Mouse (Mus musculus) heart, adult 8-10 months (tissue): Measurements from ENCODE around the gene Kmt5a. TPM values are rescaled to one million over a fixed set of nuclear protein-coding genes. Genes with fewer than 3 reads are reported as not detected.

Experiments used
- DNase-seq: peaks from one replicate; pipeline ENCODE4 v3.0.0; 2022; ENCODE audit warnings: low spot score
- total RNA-seq, 4 experiments: library from RNA; stranded (reverse); gene quantifications; 2 replicates each; pipeline ENCODE4 v1.2.4; 2022

The Kmt5a gene
- 100 to 1,000 TPM; 197 to 262 (median 216) TPM for total RNA-seq

- DNase-seq, result peak; percentile 95
Measured at GRCm38 (mm10) chr5:124439447-124440093, at the start of gene Kmt5a. Gene Kmt5a, plus strand, starts transcription at chr5:124439930.

- DNase-seq, result no peak
Measured at GRCm38 (mm10) chr5:124392412-124392811, 47.3 kb upstream of the Kmt5a start.

DNA sequence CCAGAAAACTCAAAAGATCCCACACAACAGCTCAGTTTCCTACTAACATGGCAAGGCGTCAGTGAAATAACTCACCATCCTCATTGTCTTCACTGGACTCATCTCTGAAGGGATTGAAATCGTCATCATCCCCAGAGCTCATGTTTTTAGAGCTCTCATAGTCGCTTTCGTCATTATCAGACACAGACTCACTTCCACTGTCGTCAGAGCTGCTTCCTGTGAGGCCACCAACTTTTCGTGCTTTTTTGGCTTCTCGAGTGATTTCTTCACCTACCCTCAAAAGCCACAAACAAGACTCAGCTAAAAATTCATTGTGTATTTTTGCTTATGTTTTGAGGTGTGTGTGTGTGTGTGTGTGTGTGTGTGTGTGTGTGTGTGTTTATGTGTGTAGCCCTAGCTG lies 46.0 kb upstream of the Kmt5a start:
- DNase-seq, result no peak

- no peak for DNase-seq
Measured at GRCm38 (mm10) chr5:124410808-124411207, 28.9 kb upstream of the Kmt5a start.

DNA sequence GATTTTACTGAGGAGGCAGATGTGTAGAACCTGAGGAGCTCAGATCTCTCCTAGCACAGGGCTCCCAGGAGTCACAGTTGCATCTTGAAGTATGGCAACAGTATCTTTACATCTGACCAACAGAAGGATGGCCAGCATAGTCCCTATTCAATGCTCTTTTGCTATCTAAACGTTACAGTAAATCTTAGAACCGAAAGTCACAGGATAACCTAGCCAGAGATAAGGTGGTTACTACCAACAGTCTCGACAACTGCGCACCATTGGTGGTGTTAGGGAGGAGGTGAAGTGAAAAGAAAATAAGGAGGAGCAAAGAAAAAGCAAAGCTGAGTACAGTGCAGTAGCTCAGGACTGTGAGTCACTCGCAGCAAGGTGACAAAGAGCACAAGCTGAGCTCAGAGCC lies 27.6 kb upstream of the Kmt5a start:
- DNase-seq, result no peak

DNA sequence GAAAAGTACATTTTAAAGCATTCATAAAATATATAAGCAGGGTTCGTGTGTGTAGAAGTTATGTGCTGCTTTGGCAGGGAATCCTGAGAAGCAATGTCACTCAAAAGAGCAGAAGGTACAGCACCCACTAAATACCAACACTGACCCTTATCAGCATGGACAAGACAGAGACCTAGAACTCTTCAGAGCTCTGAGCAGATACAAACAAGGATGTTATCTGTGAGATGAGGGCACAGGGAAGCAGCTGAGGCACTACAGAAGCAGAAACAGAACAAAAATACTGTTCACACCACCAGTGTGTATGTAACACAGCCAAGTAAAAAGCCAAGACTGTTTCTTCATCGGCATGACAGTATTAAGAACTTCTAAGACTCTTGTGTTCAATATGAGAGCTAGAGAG lies 20.8 kb upstream of the Kmt5a start:
- no peak for DNase-seq

- no peak for DNase-seq
Measured at GRCm38 (mm10) chr5:124421786-124422185, 17.9 kb upstream of the Kmt5a start.

DNA sequence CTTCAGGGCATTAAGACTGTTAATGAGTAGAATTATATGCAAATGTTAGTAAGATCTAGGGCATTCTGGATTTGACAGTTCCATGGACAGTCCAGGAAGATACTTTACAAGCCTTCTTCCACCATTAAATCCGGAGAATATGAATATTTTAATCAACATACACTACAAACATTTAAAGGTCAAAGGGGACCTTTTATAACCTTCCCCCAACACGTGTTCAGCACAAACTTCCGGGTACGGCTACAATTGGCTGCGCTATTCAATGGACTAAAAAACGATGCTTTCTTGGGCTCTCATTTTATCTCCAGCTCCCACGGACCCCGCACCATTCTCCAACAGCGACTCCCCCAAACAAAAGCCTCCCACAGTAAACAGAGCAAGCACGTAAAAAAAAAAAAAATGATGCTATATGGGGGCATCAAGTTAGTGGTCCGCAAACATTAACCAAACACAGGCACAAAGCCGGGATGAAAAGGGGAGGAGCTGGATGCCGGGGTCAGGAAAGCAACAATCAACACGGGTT lies 15.5 kb upstream of the Kmt5a start:
- DNase-seq, result no peak

DNA sequence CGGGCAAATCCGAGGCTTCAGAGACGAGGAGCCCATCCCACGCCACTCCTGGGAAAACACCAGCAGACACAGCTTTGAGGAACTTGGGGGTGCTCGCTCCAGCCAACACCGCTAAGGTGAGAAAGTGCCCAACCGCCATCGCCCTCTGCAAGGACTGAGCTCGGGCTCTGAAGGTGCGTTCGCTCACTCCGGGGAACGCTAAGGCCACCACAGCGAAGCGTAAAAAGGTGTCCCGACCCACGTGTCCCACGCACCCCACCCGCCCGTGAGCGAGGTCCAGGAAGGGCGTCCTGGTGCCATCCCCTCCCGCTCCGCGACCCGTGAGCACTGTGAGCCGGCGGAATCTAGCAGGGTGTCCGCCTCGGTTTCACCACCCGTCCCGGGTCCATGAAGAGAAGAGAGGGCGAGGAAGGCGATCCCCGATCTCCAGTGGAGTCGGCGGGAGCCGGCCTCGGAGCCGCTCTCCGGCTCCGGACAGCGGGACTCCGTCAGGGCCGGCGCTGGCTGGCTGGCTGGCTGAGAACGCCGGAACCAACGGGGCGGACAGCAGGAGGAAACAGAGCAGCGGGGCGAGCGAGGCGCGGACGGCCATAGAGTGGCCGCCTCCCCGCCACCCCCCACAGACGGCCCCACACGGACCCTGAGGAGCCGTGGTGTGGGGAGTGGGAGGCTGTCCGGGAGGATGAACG lies 14.9 kb upstream of the Kmt5a start:
- DNase-seq, result peak; percentile 19

DNA sequence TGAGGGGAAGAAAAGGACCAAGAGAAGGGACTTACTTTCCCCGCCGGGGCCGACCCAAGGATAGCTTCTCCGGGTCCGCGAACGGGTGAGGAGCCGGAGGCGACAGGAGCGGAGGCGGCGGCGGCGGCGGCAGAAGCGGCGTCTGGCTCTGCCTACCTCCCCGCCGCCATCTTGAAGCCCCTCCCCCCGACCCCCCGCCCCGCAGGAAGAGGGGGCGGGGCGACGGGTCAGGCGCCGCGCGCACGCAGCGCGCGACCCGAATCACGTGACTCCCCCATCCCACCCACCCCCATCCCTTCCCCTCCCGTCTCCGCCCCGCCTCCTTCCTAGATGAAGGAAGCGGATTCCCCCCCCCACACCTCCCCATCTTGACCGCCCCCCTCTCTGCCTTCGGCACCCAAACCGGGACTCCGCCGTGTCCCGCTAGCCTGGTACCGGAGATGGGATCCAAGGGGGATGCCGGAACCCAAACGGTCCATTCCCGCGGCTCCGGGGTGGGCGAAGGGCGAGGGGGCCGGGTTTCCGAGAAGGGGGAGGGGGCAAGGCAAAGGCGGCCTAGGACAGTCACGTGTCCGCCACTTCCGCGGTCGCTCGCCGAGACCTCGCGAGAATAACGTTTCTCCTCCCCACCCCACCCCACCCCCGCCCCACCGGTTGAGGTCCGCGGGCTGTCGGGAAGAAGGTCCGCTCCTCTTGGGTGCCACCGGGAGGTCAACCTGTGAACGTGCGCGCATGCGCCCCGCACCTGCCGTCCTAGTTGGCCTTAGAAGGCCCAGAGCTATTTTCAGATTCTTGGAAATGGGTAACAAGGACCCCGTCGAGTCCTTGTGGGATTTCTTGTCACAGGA lies 14.1 kb upstream of the Kmt5a start, which contains the start of gene Sbno1:
Gene Sbno1, minus strand, starts transcription at position 590 of the 848 bp plus-strand sequence.
- peak; percentile 92 for DNase-seq

DNA sequence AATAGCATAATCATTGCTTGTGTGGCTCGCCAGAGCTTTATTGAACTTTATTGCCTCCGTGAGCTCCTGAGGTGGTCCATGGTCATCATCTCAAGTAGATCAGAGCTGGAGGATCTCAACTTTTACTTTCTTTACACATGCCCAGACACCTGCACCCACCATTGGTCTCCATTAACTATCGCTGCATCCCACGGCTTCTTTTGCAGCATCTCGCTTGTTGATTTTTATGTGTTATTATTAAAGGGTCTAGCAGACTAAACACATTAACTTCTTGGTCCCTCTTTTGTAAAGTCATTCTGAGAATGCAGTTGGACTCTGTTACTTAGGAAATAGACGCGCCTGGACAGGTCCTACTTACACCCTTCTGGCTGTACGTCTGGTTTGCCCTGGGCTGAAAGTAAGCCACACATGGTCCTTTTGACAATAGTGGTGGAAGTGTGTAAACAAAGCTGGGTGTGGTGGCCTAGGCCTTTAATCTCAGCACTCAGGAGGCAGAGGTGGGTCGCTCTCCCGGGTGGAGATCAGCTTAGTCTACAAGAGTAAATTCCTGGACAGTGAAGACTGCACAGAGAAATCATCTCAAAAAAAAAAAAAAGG lies 13.2 kb upstream of the Kmt5a start:
- DNase-seq, result no peak

DNA sequence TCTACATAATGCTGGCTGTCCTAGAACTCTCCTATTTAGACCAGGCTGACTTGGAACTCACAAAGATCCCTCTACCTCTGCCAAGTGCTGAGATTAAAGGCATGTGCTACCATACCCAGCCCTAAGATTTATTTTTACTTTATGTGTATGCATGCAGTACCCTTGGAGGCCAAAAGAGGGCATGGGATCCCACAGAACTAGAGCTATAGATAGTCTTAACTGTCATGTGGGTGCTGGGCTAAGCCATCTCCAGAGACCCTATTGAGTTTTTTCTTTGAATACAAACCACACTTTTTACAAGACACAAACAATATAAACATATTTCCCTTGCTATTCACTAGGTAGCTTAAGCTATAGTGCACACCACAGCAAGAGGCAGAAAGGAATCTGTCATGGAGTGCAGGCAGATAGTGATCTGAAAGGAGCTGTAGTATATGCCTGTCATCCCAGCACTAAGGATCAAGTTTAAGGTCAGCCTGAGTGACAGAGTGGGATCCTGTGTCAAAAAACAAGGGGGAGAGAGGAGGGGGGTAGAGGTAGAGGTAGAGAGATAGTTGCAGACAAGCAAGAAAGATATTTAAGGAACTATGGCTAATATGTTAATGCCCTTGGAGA lies 7.2 kb upstream of the Kmt5a start:
- peak; percentile 80 for DNase-seq

DNA sequence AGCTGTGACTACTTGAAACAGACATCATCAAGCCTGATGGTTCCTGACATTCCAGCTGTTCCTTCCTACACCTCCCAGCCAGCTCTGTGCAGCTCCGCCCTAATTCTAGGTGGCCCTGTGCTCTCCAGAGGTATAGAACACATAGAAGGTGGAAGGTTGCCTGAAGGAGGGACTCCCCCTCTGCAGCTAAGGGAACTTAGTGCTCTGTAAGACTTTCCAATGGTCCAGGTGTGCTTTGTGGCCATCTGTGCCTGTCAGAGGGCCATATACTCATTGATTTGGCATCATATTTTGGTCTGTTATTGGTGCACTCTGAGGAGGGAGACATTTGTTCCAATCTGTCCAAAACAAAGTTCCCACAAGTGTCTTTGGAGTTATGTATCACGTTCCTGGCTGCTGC lies 6.7 kb upstream of the Kmt5a start:
- DNase-seq, result no peak

DNA sequence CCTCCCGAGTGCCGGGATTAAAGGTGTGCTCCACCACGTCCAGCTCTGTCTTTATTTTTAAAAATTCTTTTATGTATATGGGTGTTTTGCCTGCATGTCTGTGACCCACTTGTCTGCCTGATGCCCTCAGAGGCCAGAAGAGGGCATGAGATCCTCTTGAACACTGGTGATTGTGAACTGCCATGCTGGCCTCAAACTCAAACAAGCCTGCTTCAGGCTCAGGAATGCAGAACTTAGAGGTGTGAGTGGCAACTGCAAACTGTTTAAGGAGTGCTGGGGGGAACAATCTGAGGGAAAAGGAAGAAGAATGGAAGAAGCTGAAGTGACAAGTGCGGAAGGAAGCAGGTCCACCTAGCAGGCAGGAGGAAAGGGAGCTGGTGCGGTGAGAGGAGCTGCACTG lies 1.5 kb upstream of the Kmt5a start:
- no peak for DNase-seq

DNA sequence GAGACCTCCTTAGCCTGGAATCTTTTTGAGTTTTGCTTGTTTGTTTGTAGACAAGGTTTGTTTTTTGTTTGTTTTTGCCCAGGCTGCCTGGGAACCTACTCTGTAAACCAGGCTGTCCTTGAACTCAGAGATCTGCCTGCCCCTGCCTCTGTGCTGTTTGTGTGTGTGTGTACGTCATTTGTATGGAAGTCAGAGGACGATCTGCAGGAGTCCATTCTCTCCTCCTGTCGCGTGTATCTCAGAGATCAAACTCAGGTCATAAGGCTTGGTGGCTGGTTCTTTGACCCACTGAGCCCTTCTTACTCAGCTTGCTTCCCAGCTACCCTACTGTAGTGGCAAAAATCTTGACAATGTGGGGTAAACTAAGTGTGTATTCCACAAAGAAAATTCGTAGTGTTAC lies 984 bp upstream of the Kmt5a start:
- no peak for DNase-seq

GRCm38 (mm10) chr5:124440094-124440701 lies 468 bp downstream of the Kmt5a start:
- DNase-seq, result no peak

DNA sequence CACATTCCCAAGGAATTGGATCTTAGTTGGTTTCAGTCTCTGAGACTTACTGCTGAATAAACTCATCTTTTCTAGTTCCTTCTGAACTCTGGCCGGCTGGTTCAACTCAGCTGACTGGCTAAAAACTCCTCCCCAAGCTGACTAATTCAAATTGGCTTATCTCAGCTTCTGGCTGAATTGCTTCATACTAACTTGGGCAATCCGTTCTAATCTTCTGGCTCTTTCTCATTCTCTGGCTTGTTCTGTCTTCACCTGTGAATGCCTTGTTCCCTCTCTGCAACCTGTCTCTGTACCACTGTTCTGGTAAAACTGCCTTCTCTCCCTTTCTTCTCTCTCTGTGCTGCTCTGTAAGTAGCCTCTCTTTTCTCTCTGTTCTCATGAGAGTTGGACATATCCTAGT lies 2.9 kb downstream of the Kmt5a start:
- DNase-seq, result no peak

DNA sequence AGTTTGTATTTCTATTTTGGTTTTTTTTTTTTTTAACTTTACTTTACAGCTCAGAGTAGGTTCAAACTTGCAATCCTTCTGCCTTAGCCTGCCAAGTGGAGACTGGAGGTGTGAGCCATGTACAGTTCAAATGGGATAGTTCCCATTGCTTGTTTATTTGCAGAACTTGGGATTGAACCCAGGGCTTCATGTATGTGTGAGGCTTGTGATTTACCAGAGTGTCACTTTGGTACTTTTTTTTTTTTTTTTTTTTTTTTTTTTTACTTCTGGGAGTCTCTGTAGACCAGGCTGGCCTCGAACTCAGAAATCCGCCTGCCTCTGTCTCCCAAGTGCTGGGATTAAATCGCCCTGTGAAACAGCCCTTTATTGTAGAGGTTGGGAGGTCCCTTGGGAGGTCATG lies 4.5 kb downstream of the Kmt5a start:
- no peak for DNase-seq

GRCm38 (mm10) chr5:124444661-124445561 lies 5.2 kb downstream of the Kmt5a start:
- DNase-seq, result peak; percentile 54
